Mouse (Mus musculus) midbrain, embryonic 16.5 days (tissue): ENCODE measurements around the gene Kpna4. TPM values are rescaled to one million over a fixed set of nuclear protein-coding genes. Genes with fewer than 3 reads are reported as not detected.
A peak's percentile ranks its signal among the peaks of the same experiment; 100 is the strongest.
"Not testable (repeated sequence)": the region's sequence is repeated elsewhere in the genome, so short reads cannot be mapped to it uniquely, and the experiment has no call there.

Source experiments
- ATAC-seq: fragments of 200-750 bp; cut with Nextera tagmentation; 2 replicates; pipeline ENCODE4 v1.8.0; 2017; ENCODE audit warnings: moderate TSS enrichment
- H3K27ac ChIP-seq: fragments of 300-500 bp; sonication (generic); 2 replicates; pipeline ENCODE4 v1.5.1; 2014; ENCODE audit warnings: mild to moderate bottlenecking, low read length, mixed read lengths
- H3K27me3 ChIP-seq: fragments of 300-500 bp; sonication (generic); 2 replicates; pipeline ENCODE4 v1.6.1; 2014; ENCODE audit warnings: low read depth, low read length, mixed read lengths; ENCODE audit not compliant: control insufficient read depth, insufficient read depth
- H3K36me3 ChIP-seq: fragments of 300-500 bp; sonication (generic); 2 replicates; pipeline ENCODE4 v1.6.1; 2014; ENCODE audit warnings: mild to moderate bottlenecking, low read length, moderate library complexity, mixed read lengths; ENCODE audit not compliant: control insufficient read depth, insufficient read depth
- H3K4me1 ChIP-seq: fragments of 300-500 bp; sonication (generic); 2 replicates; pipeline ENCODE4 v1.6.1; 2014; ENCODE audit warnings: mild to moderate bottlenecking, low read length, mixed read lengths; ENCODE audit not compliant: control insufficient read depth, insufficient read depth
- H3K4me2 ChIP-seq: fragments of 300-500 bp; sonication (generic); 2 replicates; pipeline ENCODE4 v1.6.1; 2014; ENCODE audit warnings: mild to moderate bottlenecking, low read length, mixed read lengths
- H3K4me3 ChIP-seq: fragments of 300-500 bp; sonication (generic); 2 replicates; pipeline ENCODE4 v1.5.1; 2014; ENCODE audit warnings: low read depth, mild to moderate bottlenecking, low read length, moderate library complexity, mixed read lengths
- H3K9ac ChIP-seq: fragments of 300-500 bp; sonication (generic); 2 replicates; pipeline ENCODE4 v1.6.1; 2014; ENCODE audit warnings: low read depth, low read length, mixed read lengths
- H3K9me3 ChIP-seq: fragments of 300-500 bp; sonication (generic); replicated peaks from 2 replicates; pipeline ENCODE4 v1.6.1; 2014; ENCODE audit warnings: mild to moderate bottlenecking, low read length, mixed read lengths; ENCODE audit not compliant: control insufficient read depth, poor library complexity, severe bottlenecking
- WGBS: fragments of 180-500 bp; shearing (Covaris S2); extraction: QIAGEN DNeasy Blood & Tissue Kit; methylation state at CpG from one replicate; pipeline ENCODE4 v1.1.7; 2014; 5-methylcytosine and 5-hydroxymethylcytosine counted together
- polyA plus RNA-seq: library from polyadenylated mRNA; unstranded; fragments of >200 nt; fragmentation: Nextera tagmentation; extraction: Ambion mirVana; gene quantifications from 2 replicates; pipeline ENCODE4 v1.2.1, GENCODE M21; 2015

Kpna4 gene
- polyA plus RNA-seq, 1 experiment from 2014 or later: 30.5 TPM

GRCm38 (mm10) chr3:69044645-69045399 is 82.1 kb downstream of the Kpna4 start, which contains the start of gene Trim59:
Trim59 (minus strand) TSS chr3:69044755.
- H3K27me3 ChIP-seq: no peaks in the 10 kb centered on the region
- WGBS: under 1% methylated on average over 72 of the region's 80 CpGs
- H3K9ac ChIP-seq: peak within 1 kb of the TSS; percentile 84
- peak within 1 kb of the TSS; percentile 89 for H3K27ac ChIP-seq
- H3K36me3 ChIP-seq: no peaks in the 10 kb centered on the region
- H3K4me2 ChIP-seq: peak within 1 kb of the TSS; percentile 78
- H3K4me3 ChIP-seq: peak within 1 kb of the TSS; percentile 84
- peak; percentile 98 for ATAC-seq
- H3K4me1 ChIP-seq: peaks cover 27% of the 10 kb centered on the region
- H3K9me3 ChIP-seq: no peaks in the 10 kb centered on the region

GRCm38 (mm10) chr3:69044167-69044591 is 82.7 kb downstream of the Kpna4 start:
- Histone ChIP-seq H3K4me1 (peaks cover 27% of the 10 kb centered on the region), H3K4me3 (peak overlapping the region; percentile 84), H3K9me3 (no peaks in the 10 kb centered on the region), H3K9ac (peak overlapping the region; percentile 84), H3K4me2 (peak overlapping the region; percentile 78), H3K27ac (peak overlapping the region; percentile 89), H3K27me3 (no peaks in the 10 kb centered on the region), H3K36me3 (no peaks in the 10 kb centered on the region)
- under 1% methylated on average over 42 of the region's 42 CpGs for WGBS
- ATAC-seq: peak; percentile 75

- no peak overlapping the region for H3K9ac ChIP-seq
- H3K27me3 ChIP-seq: no peaks in the 10 kb centered on the region
- no peaks in the 10 kb centered on the region for H3K9me3 ChIP-seq
- H3K36me3 ChIP-seq: no peaks in the 10 kb centered on the region
- no peak for ATAC-seq
- no peak overlapping the region; the same call in 1 of the 2 replicates for H3K4me3 ChIP-seq
- no peak overlapping the region for H3K27ac ChIP-seq
- peak overlapping the region; percentile 23; the same call in 1 of the 2 replicates for H3K4me2 ChIP-seq
- peaks cover 27% of the 10 kb centered on the region for H3K4me1 ChIP-seq
- WGBS: 64% methylated on average over 5 of the region's 5 CpGs
Observed at GRCm38 (mm10) chr3:69041298-69041697, 85.6 kb downstream of the Kpna4 start.

GRCm38 (mm10) chr3:69040105-69040504 is 86.8 kb downstream of the Kpna4 start:
- peaks cover 20% of the 10 kb centered on the region for H3K4me1 ChIP-seq
- no peak for ATAC-seq
- peaks cover 5% of the 10 kb centered on the region for H3K36me3 ChIP-seq
- H3K4me3 ChIP-seq: no peak overlapping the region
- no peaks in the 10 kb centered on the region for H3K27me3 ChIP-seq
- H3K4me2 ChIP-seq: no peak overlapping the region
- no peaks in the 10 kb centered on the region for H3K9me3 ChIP-seq
- H3K9ac ChIP-seq: no peak overlapping the region
- WGBS: 86% methylated on average over 2 of the region's 2 CpGs
- H3K27ac ChIP-seq: no peak overlapping the region

- H3K27ac ChIP-seq: no peak overlapping the region
- 95% methylated on average over 1 of the region's 1 CpGs for WGBS
- H3K9me3 ChIP-seq: no peaks in the 10 kb centered on the region
- no peaks in the 10 kb centered on the region for H3K27me3 ChIP-seq
- 0 out of 2 replicates have a peak, but pooled peaks cover 2% of the 10 kb centered on the region for H3K36me3 ChIP-seq
- H3K4me3 ChIP-seq: no peak overlapping the region
- no peak overlapping the region for H3K4me2 ChIP-seq
- H3K4me1 ChIP-seq: no peaks in the 10 kb centered on the region
- no peak for ATAC-seq
- H3K9ac ChIP-seq: no peak overlapping the region
Observed at GRCm38 (mm10) chr3:69026133-69026783, 100.7 kb downstream of the Kpna4 start.

GRCm38 (mm10) chr3:69020764-69021163 is 106.1 kb downstream of the Kpna4 start:
- no peaks in the 10 kb centered on the region for H3K9me3 ChIP-seq
- no peak overlapping the region for H3K4me3 ChIP-seq
- no peaks in the 10 kb centered on the region for H3K4me1 ChIP-seq
- no peaks in the 10 kb centered on the region for H3K27me3 ChIP-seq
- H3K27ac ChIP-seq: no peak overlapping the region
- no peak for ATAC-seq
- H3K9ac ChIP-seq: no peak overlapping the region
- no peaks in the 10 kb centered on the region for H3K36me3 ChIP-seq
- H3K4me2 ChIP-seq: no peak overlapping the region

GRCm38 (mm10) chr3:69020285-69020684 is 106.6 kb downstream of the Kpna4 start:
- ATAC-seq: no peak
- WGBS: 93% methylated on average over 2 of the region's 2 CpGs

GRCm38 (mm10) chr3:69018635-69019034 is 108.3 kb downstream of the Kpna4 start:
- H3K27me3 ChIP-seq, H3K4me3 ChIP-seq, H3K9ac ChIP-seq, ATAC-seq, H3K27ac ChIP-seq, H3K4me2 ChIP-seq, H3K9me3 ChIP-seq, H3K4me1 ChIP-seq, H3K36me3 ChIP-seq: not testable (repeated sequence)
- 96% methylated on average over 2 of the region's 2 CpGs for WGBS

More at GRCm38 (mm10) chr3:69020285-69020684, 106.6 kb downstream of the Kpna4 start:
- Histone ChIP-seq H3K36me3 (no peaks in the 10 kb centered on the region), H3K4me1 (no peaks in the 10 kb centered on the region), H3K27ac (no peak overlapping the region), H3K9me3 (no peaks in the 10 kb centered on the region), H3K9ac (no peak overlapping the region), H3K27me3 (no peaks in the 10 kb centered on the region), H3K4me2 (no peak overlapping the region), H3K4me3 (no peak overlapping the region)

- Histone ChIP-seq H3K36me3 (no peaks in the 10 kb centered on the region), H3K9me3 (no peaks in the 10 kb centered on the region), H3K27ac (no peak overlapping the region), H3K4me3 (no peak overlapping the region), H3K9ac (no peak overlapping the region), H3K4me1 (no peaks in the 10 kb centered on the region), H3K27me3 (no peaks in the 10 kb centered on the region), H3K4me2 (no peak overlapping the region)
- 91% methylated on average over 3 of the region's 3 CpGs for WGBS
- no peak for ATAC-seq
Observed at GRCm38 (mm10) chr3:69017181-69017580, 109.7 kb downstream of the Kpna4 start.
